22 mouse cellular contexts compared by ENCODE assay signal in the genomic region with DNA sequence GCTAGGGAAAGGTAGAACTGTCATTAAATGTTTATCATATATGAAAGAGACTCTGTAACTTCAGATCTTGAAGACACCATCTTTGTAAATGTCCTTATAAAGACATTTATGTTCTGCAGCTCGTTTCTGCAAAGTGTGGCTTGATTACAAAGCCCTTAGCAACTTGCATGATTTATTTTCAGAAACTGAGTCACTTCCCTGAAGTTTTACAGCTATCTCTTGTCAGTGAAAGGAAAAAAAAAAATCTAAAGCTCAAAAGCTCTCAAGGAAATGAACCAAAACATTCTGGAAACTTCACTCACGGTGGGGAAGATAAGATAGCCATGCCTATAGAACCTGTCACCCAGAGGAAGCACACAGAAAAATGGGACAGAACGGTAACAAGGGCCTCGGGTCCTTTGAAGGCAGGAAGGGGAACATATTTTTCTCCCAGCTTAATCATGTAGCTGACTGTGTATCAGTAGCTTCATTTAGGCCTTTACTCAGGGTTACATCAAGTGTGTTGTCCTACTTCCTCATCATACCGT.
DNase-seq lines count a peak whose midpoint lies in the region; ATAC-seq and TF ChIP-seq lines count a peak whose summit lies in the region.
"Had no signal": no experiment of that assay in that cellular context is flagged by ENCODE, and none has a peak within 500 bp of the region (broad histone marks: within the 10 kb centered on the region; RNA-seq: fewer than 3 reads in every experiment).

No protein-coding gene starts in this region.

- no peaks in the 10 kb centered on the region for H3K36me3 ChIP-seq in heart, embryonic 10.5 days
- H3K36me3 ChIP-seq in heart, postnatal 0 days (replicated peaks; ENCODE audit: control insufficient read depth, insufficient read depth, low read length) = no peaks in the 10 kb centered on the region
- H3K36me3 ChIP-seq in liver, postnatal 0 days (replicated peaks; ENCODE audit: insufficient read depth, low read length) = no peaks in the 10 kb centered on the region
- H3K36me3 ChIP-seq in liver, embryonic 12.5 days = no peaks in the 10 kb centered on the region
- H3K36me3 ChIP-seq: hindbrain, embryonic 13.5 days; limb, embryonic 15.5 days had no signal

- intact Hi-C loops in heart, postnatal 25 days (cut with DNase I) = no loop called here

- no peaks in the 10 kb centered on the region for H3K9me3 ChIP-seq in heart, embryonic 10.5 days
- H3K9me3 ChIP-seq in heart, postnatal 0 days (replicated peaks; ENCODE audit: control insufficient read depth, low read length) = no peaks in the 10 kb centered on the region
- no peaks in the 10 kb centered on the region for H3K9me3 ChIP-seq in liver, postnatal 0 days (ENCODE audit: low read length)
- no peaks in the 10 kb centered on the region for H3K9me3 ChIP-seq in liver, embryonic 12.5 days (replicated peaks)
- H3K9me3 ChIP-seq: forebrain, embryonic 13.5 days; hindbrain, embryonic 13.5 days; limb, embryonic 15.5 days had no signal

- no peak for DNase-seq in heart, embryonic 10.5 days (ENCODE audit: low spot score)
- DNase-seq in heart, postnatal 25 days (ENCODE audit: low spot score) = no peak
- DNase-seq in heart, postnatal 0 days (ENCODE audit: low spot score) = no peak
- DNase-seq in heart, adult 8-10 months (ENCODE audit: low spot score) = no peak
- no peak for DNase-seq in liver, postnatal 0 days
- peak; percentile 64 for DNase-seq in brain, adult 2 months (ENCODE audit: low read depth, low spot score)
- no peak for DNase-seq in cerebellum, adult 2 months
- DNase-seq: adrenal gland, postnatal 25 days; cerebellum, adult 18-20 months; cerebellum, postnatal 36 days; gastrocnemius, postnatal 36 days; layer of hippocampus, postnatal 36 days; lung, postnatal 10 days; right cerebral cortex, postnatal 25 days; thymus, postnatal 36 days had no signal

- no peak overlapping the region for H3K4me3 ChIP-seq in heart, embryonic 10.5 days
- no peak overlapping the region for H3K4me3 ChIP-seq in heart, postnatal 0 days (ENCODE audit: low read depth, low read length)
- no peak overlapping the region for H3K4me3 ChIP-seq in liver, postnatal 0 days (ENCODE audit: low read depth, low read length)
- H3K4me3 ChIP-seq in liver, embryonic 12.5 days = no peak overlapping the region
- H3K4me3 ChIP-seq in cerebellum, adult 2 months (replicated peaks; ENCODE audit: insufficient read depth, low read depth, low read length) = no peak overlapping the region
- H3K4me3 ChIP-seq: forebrain, embryonic 13.5 days; hindbrain, embryonic 13.5 days; layer of hippocampus, adult 2 months; limb, embryonic 15.5 days had no signal

- WGBS in heart, embryonic 10.5 days = 28% methylated on average over 5 of the region's 5 CpGs
- 10% methylated on average over 5 of the region's 5 CpGs for WGBS in heart, postnatal 0 days
- WGBS in liver, postnatal 0 days (ENCODE audit: insufficient replicate concordance) = 31% methylated on average over 5 of the region's 5 CpGs
- WGBS in liver, embryonic 12.5 days (ENCODE audit: insufficient replicate concordance) = 18% methylated on average over 5 of the region's 5 CpGs
- WGBS in cerebellum, adult 2 months = 83% methylated on average over 5 of the region's 5 CpGs

- TF ChIP-seq POLR2A in cerebellum, adult 2 months (IDR thresholded peaks at IDR 0.05; ENCODE audit: borderline replicate concordance, insufficient read depth, low read length) = no peak

- peaks cover 34% of the 10 kb centered on the region for H3K4me1 ChIP-seq in heart, embryonic 10.5 days
- peaks cover 56% of the 10 kb centered on the region for H3K4me1 ChIP-seq in heart, postnatal 0 days (ENCODE audit: control insufficient read depth, insufficient read depth)
- H3K4me1 ChIP-seq in liver, postnatal 0 days (ENCODE audit: insufficient read depth) = no peaks in the 10 kb centered on the region
- no peaks in the 10 kb centered on the region for H3K4me1 ChIP-seq in liver, embryonic 12.5 days
- peaks cover 2% of the 10 kb centered on the region; the same call in 1 of the 2 replicates for H3K4me1 ChIP-seq in cerebellum, adult 2 months (ENCODE audit: control insufficient read depth, insufficient read depth, low read length)
- H3K4me1 ChIP-seq: forebrain, embryonic 13.5 days; hindbrain, embryonic 13.5 days had no signal

- peak overlapping the region; percentile 29; the same call in 1 of the 2 replicates for H3K27ac ChIP-seq in heart, embryonic 10.5 days
- peak overlapping the region; percentile 64 for H3K27ac ChIP-seq in heart, postnatal 0 days (ENCODE audit: low read depth)
- no peak overlapping the region for H3K27ac ChIP-seq in liver, postnatal 0 days (ENCODE audit: low read depth)
- H3K27ac ChIP-seq in liver, embryonic 12.5 days = no peak overlapping the region
- H3K27ac ChIP-seq in cerebellum, adult 2 months (ENCODE audit: insufficient read depth, low read length) = no peak overlapping the region
- H3K27ac ChIP-seq: forebrain, embryonic 13.5 days; hindbrain, embryonic 13.5 days; layer of hippocampus, adult 2 months; limb, embryonic 15.5 days had no signal

- H3K9ac ChIP-seq in heart, postnatal 0 days (replicated peaks; ENCODE audit: low read depth, low read length) = no peak overlapping the region; the same call in 1 of the 2 replicates
- no peak overlapping the region for H3K9ac ChIP-seq in liver, postnatal 0 days (replicated peaks)
- H3K9ac ChIP-seq in liver, embryonic 12.5 days = no peak overlapping the region
- H3K9ac ChIP-seq: forebrain, embryonic 13.5 days; hindbrain, embryonic 13.5 days; limb, embryonic 15.5 days had no signal

- TF ChIP-seq CTCF in heart, postnatal 0 days (IDR thresholded peaks at IDR 0.05; ENCODE audit: low read depth) = no peak
- no peak for TF ChIP-seq CTCF in liver, postnatal 0 days (IDR thresholded peaks at IDR 0.05; ENCODE audit: low read depth)
- TF ChIP-seq CTCF in cerebellum, adult 2 months (IDR thresholded peaks at IDR 0.05; ENCODE audit: borderline replicate concordance, insufficient read depth, low read depth, low read length) = no peak

- no peak for TF ChIP-seq EP300 in heart, postnatal 0 days (IDR thresholded peaks at IDR 0.05; ENCODE audit: low read depth)
- peak; percentile 74; the same call in 1 of the 2 replicates for TF ChIP-seq EP300 in liver, postnatal 0 days (IDR thresholded peaks at IDR 0.05; ENCODE audit: low read depth)

- no peak overlapping the region for H3K4me2 ChIP-seq in heart, postnatal 0 days (ENCODE audit: low read depth, low read length)
- no peak overlapping the region for H3K4me2 ChIP-seq in liver, postnatal 0 days (ENCODE audit: low read depth, low read length)
- H3K4me2 ChIP-seq in liver, embryonic 12.5 days = no peak overlapping the region
- H3K4me2 ChIP-seq: forebrain, embryonic 13.5 days; hindbrain, embryonic 13.5 days; limb, embryonic 15.5 days had no signal

- no peak for ATAC-seq in heart, postnatal 0 days (ENCODE audit: insufficient read depth, low read depth)
- ATAC-seq in liver, postnatal 0 days = no peak
- no peak for ATAC-seq in liver, embryonic 12.5 days
- ATAC-seq: forebrain, embryonic 13.5 days; inflammation-experienced regulatory T-cells, adult 6 months; midbrain, embryonic 16.5 days had no signal

- no peaks in the 10 kb centered on the region for H3K27me3 ChIP-seq in heart, embryonic 10.5 days (ENCODE audit: insufficient read depth, poor library complexity, severe bottlenecking)
- H3K27me3 ChIP-seq in heart, postnatal 0 days (ENCODE audit: control insufficient read depth, insufficient read depth, low read length) = no peaks in the 10 kb centered on the region
- H3K27me3 ChIP-seq in liver, postnatal 0 days (ENCODE audit: insufficient read depth, low read length) = no peaks in the 10 kb centered on the region
- no peaks in the 10 kb centered on the region for H3K27me3 ChIP-seq in liver, embryonic 12.5 days (replicated peaks)
- no peaks in the 10 kb centered on the region for H3K27me3 ChIP-seq in cerebellum, adult 2 months (ENCODE audit: control insufficient read depth, insufficient read depth, low read length)
- H3K27me3 ChIP-seq: forebrain, embryonic 13.5 days; hindbrain, embryonic 13.5 days; limb, embryonic 15.5 days had no signal

Comparison
In these comparisons a context has a peak if more than half of its experiments do, and no peak if none do; other contexts are left out.
1. H3K27ac ChIP-seq: peak in heart, embryonic 10.5 days (single experiment) and heart, postnatal 0 days (single experiment); none in liver, postnatal 0 days (single experiment), liver, embryonic 12.5 days (single experiment) and cerebellum, adult 2 months (single experiment).